Mouse (Mus musculus) frontal cortex, adult 2 months (tissue): Measurements from ENCODE around the gene Sp100. TPM values are rescaled to one million over a fixed set of nuclear protein-coding genes. Genes with fewer than 3 reads are reported as not detected.

Experiments
- DNase-seq, 2 experiments: peaks; one replicate each; pipeline ENCODE4 v3.0.0; 2022; ENCODE audit warnings: low spot score in 1 of 2; ENCODE audit errors: extremely low spot score in 1 of 2
- polyA plus RNA-seq: library from polyadenylated mRNA; depleted of rRNA; stranded (reverse); fragments of >200 nt; gene quantifications from 2 replicates; pipeline ENCODE4 v1.2.3, GENCODE M21; 2012

The Sp100 gene
- polyA plus RNA-seq, 1 experiment, result 7.0 TPM

- DNase-seq, result no peak
Measured at GRCm38 (mm10) chr1:85697721-85698493, 48.1 kb downstream of the Sp100 start.

- no peak for DNase-seq
Measured at GRCm38 (mm10) chr1:85702531-85702930, 52.7 kb downstream of the Sp100 start.

- peak; percentile 11 to 32 for DNase-seq
Measured at GRCm38 (mm10) chr1:85703245-85704186, 53.7 kb downstream of the Sp100 start.

- DNase-seq, result no peak
Measured at GRCm38 (mm10) chr1:85705552-85705951, 55.8 kb downstream of the Sp100 start.

- no peak for DNase-seq
Measured at GRCm38 (mm10) chr1:85706754-85707153, 57.0 kb downstream of the Sp100 start.

- DNase-seq, result no peak
Measured at GRCm38 (mm10) chr1:85714501-85714900, 64.7 kb downstream of the Sp100 start.

GRCm38 (mm10) chr1:85716447-85717027 lies 66.7 kb downstream of the Sp100 start:
- DNase-seq, result no peak

- no peak for DNase-seq
Measured at GRCm38 (mm10) chr1:85719049-85719448, 69.3 kb downstream of the Sp100 start.

GRCm38 (mm10) chr1:85720220-85720893 lies 70.6 kb downstream of the Sp100 start:
- DNase-seq, result no peak

- no peak for DNase-seq
Measured at GRCm38 (mm10) chr1:85730471-85730870, 80.7 kb downstream of the Sp100 start.

- no peak for DNase-seq
Measured at GRCm38 (mm10) chr1:85732581-85732980, 82.8 kb downstream of the Sp100 start.

GRCm38 (mm10) chr1:85734511-85734910 lies 84.7 kb downstream of the Sp100 start:
- no peak for DNase-seq

GRCm38 (mm10) chr1:85735463-85736123 lies 85.8 kb downstream of the Sp100 start:
- no peak for DNase-seq

GRCm38 (mm10) chr1:85736355-85737184 lies 86.8 kb downstream of the Sp100 start:
- DNase-seq, result peak; percentile 34 to 90

- no peak for DNase-seq
Measured at GRCm38 (mm10) chr1:85739000-85739399, 89.2 kb downstream of the Sp100 start.

GRCm38 (mm10) chr1:85739819-85740218 lies 90.0 kb downstream of the Sp100 start:
- DNase-seq, result no peak

- DNase-seq, result no peak
Measured at GRCm38 (mm10) chr1:85740923-85741322, 91.1 kb downstream of the Sp100 start.

- DNase-seq, result no peak
Measured at GRCm38 (mm10) chr1:85742333-85742732, 92.5 kb downstream of the Sp100 start.

GRCm38 (mm10) chr1:85742916-85743505 lies 93.2 kb downstream of the Sp100 start:
- no peak for DNase-seq
